Mouse (Mus musculus): ENCODE measurements around the gene Pml.

GRCm38 (mm10) chr9:58262507-58262906 lies 12.9 kb upstream of the Pml start:
- TF ChIP-seq POLR2A (IDR thresholded peaks at IDR 0.05; ENCODE audit: insufficient read depth, low read length): no peak
- TF ChIP-seq EP300 (IDR thresholded peaks at IDR 0.05; ENCODE audit: insufficient read depth, low read depth, low read length): no peak
- TF ChIP-seq CTCF (IDR thresholded peaks at IDR 0.05; ENCODE audit: low read depth, low read length): no peak

Data from ES-Bruce4 (cell line).